Mouse (Mus musculus) hindbrain, embryonic 10.5 days (tissue): ENCODE data around the gene Rere. TPM values are rescaled to one million over a fixed set of nuclear protein-coding genes. Genes with fewer than 3 reads are reported as not detected.
A peak's percentile ranks its signal among the peaks of the same experiment; 100 is the strongest.
"Not testable (repeated sequence)": the region's sequence is repeated elsewhere in the genome, so short reads cannot be mapped to it uniquely, and the experiment has no call there.

Experiments
- DNase-seq: peaks from one replicate; pipeline ENCODE4 v3.0.0-alpha.2; 2017; ENCODE audit warnings: low spot score
- H3K27ac ChIP-seq: fragments of 300-500 bp; sonication (generic); 2 replicates; pipeline ENCODE4 v1.5.1; 2016; ENCODE audit warnings: mild to moderate bottlenecking, moderate library complexity
- H3K27me3 ChIP-seq: fragments of 300-500 bp; sonication (generic); 2 replicates; pipeline ENCODE4 v1.6.1; 2016; ENCODE audit warnings: mild to moderate bottlenecking; ENCODE audit not compliant: poor library complexity, insufficient read depth, severe bottlenecking
- H3K36me3 ChIP-seq: fragments of 300-500 bp; sonication (generic); 2 replicates; pipeline ENCODE4 v1.6.1; 2016; ENCODE audit warnings: mild to moderate bottlenecking, moderate library complexity
- H3K4me1 ChIP-seq: fragments of 300-500 bp; sonication (generic); replicated peaks from 2 replicates; pipeline ENCODE4 v1.6.1; 2016; ENCODE audit warnings: mild to moderate bottlenecking
- H3K4me3 ChIP-seq: fragments of 300-500 bp; sonication (generic); 2 replicates; pipeline ENCODE4 v1.5.1; 2016; ENCODE audit warnings: mild to moderate bottlenecking, moderate library complexity
- H3K9me3 ChIP-seq: fragments of 300-500 bp; sonication (generic); 2 replicates; pipeline ENCODE4 v1.6.1; 2016; ENCODE audit warnings: mild to moderate bottlenecking, moderate library complexity
- WGBS: fragments of 180-500 bp; shearing (Covaris S2); methylation state at CpG from one replicate; pipeline ENCODE4 v1.1.7; 2016; 5-methylcytosine and 5-hydroxymethylcytosine counted together
- polyA plus RNA-seq: library from polyadenylated mRNA; unstranded; fragments of >200 nt; fragmentation: Nextera tagmentation; extraction: Ambion mirVana; gene quantifications from 2 replicates; pipeline ENCODE4 v1.2.1, GENCODE M21; 2016

Rere gene
- polyA plus RNA-seq, 1 experiment from 2014 or later: 40.4 TPM

DNA sequence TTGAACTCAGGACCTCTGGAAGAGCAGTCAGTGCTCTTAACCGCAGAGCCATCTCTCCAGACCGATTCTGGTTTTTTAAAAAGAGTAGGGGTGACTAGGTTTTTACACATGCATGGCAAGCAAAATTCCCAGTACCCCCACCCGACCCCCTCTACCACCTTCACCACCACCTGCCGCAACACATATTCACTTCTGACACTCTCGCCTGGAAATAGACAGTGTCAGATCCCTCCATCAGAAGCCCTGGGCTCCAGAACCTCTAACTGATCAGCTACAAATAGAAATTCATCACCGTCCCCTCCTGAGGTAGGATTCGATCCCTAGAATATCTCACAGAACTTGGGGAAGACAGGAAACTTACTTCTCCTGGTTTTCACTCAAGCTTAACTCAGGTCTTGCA, 21.9 kb upstream of the Rere start:
- Histone ChIP-seq H3K4me1 (peaks cover 28% of the 10 kb centered on the region), H3K36me3 (peaks cover 32% of the 10 kb centered on the region), H3K4me3 (no peak overlapping the region), H3K27ac (no peak overlapping the region), H3K27me3 (no peaks in the 10 kb centered on the region), H3K9me3 (no peaks in the 10 kb centered on the region)
- WGBS: 93% methylated on average over 7 of the region's 7 CpGs
- no peak for DNase-seq

- H3K9me3 ChIP-seq: no peaks in the 10 kb centered on the region
- peaks cover 26% of the 10 kb centered on the region for H3K36me3 ChIP-seq
- H3K27ac ChIP-seq: no peak overlapping the region
- H3K27me3 ChIP-seq: no peaks in the 10 kb centered on the region
- peaks cover 28% of the 10 kb centered on the region for H3K4me1 ChIP-seq
- 63% methylated on average over 7 of the region's 7 CpGs for WGBS
- no peak overlapping the region for H3K4me3 ChIP-seq
- no peak for DNase-seq
These were observed 21.3 kb upstream of the Rere start for GRCm38 (mm10) chr4:150260111-150260510.

DNA sequence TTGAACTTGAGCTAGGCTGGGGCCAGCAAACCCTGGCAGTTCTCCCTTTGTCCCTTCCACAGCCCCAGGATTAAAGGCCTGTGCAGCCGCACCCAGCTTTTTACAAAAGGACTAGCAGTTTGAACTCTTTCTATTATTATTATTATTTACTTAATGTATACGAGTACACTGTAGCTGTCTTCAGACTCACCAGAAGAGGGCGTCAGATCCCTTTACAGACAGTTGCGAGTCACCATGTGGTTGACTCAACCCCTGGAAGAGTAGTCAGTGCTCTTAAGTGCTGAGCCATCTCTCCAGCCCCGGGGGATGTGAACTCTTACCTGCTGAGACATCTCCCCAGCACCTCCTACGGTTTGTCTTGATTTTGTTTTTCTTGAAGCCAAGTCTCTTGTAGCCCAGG, 20.7 kb upstream of the Rere start:
- Histone ChIP-seq H3K9me3 (no peaks in the 10 kb centered on the region), H3K4me1 (peaks cover 28% of the 10 kb centered on the region), H3K36me3 (peaks cover 22% of the 10 kb centered on the region), H3K4me3 (no peak overlapping the region), H3K27me3 (no peaks in the 10 kb centered on the region), H3K27ac (no peak overlapping the region)
- no peak for DNase-seq
- 32% methylated on average over 6 of the region's 6 CpGs for WGBS

- peaks cover 24% of the 10 kb centered on the region for H3K4me1 ChIP-seq
- WGBS: 94% methylated on average over 8 of the region's 8 CpGs
- H3K9me3 ChIP-seq: no peaks in the 10 kb centered on the region
- DNase-seq: no peak
- peaks cover 16% of the 10 kb centered on the region for H3K36me3 ChIP-seq
- no peak overlapping the region for H3K4me3 ChIP-seq
- no peaks in the 10 kb centered on the region for H3K27me3 ChIP-seq
- H3K27ac ChIP-seq: no peak overlapping the region
These were observed 19.1 kb upstream of the Rere start for GRCm38 (mm10) chr4:150262301-150262700.

- no peak for DNase-seq
- peaks cover 6% of the 10 kb centered on the region; the same call in 1 of the 2 replicates for H3K36me3 ChIP-seq
- WGBS: 46% methylated on average over 7 of the region's 7 CpGs
- H3K27ac ChIP-seq: no peak overlapping the region; the same call in 1 of the 2 replicates
- peaks cover 17% of the 10 kb centered on the region for H3K4me1 ChIP-seq
- H3K27me3 ChIP-seq: no peaks in the 10 kb centered on the region
- H3K4me3 ChIP-seq: no peak overlapping the region
- no peaks in the 10 kb centered on the region for H3K9me3 ChIP-seq
These were observed 16.5 kb upstream of the Rere start for GRCm38 (mm10) chr4:150264903-150265302.

- Histone ChIP-seq H3K27ac (no peak overlapping the region), H3K9me3 (no peaks in the 10 kb centered on the region), H3K4me3 (no peak overlapping the region), H3K4me1 (peaks cover 13% of the 10 kb centered on the region), H3K27me3 (no peaks in the 10 kb centered on the region), H3K36me3 (peaks cover 6% of the 10 kb centered on the region; the same call in 1 of the 2 replicates)
- 72% methylated on average over 5 of the region's 5 CpGs for WGBS
- DNase-seq: no peak
These were observed 16.0 kb upstream of the Rere start for GRCm38 (mm10) chr4:150265471-150265870.

DNA sequence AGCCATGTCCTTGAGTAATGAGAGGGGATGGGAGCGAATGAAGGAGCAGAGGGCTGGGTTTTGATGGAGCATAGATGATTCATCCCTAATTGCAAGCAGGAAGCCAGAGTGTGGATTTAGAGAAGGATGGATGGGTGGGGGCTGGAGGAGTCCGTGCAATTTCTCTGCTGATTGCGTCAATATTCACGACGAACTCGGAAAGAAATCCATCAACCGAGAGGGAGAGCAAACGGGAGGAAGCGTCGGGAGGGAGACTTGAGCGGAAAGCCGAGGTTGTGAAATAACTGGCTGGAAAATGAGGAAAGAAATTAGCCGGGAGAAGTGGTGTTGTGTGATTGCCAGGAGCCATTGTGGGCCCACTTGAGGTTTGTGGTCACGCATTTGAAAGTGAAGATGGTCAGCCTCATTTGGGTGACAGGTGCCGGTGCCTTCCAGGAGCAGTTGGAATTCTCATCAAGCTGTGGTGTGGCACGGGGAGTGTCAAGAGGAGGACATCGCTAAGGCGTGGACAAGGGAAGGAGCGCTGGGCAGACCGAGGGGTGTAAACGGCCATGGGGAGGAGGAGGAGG, 14.7 kb upstream of the Rere start:
- H3K27me3 ChIP-seq: no peaks in the 10 kb centered on the region
- no peak for DNase-seq
- 85% methylated on average over 21 of the region's 21 CpGs for WGBS
- H3K4me1 ChIP-seq: peaks cover 11% of the 10 kb centered on the region
- no peak overlapping the region for H3K27ac ChIP-seq
- peaks cover 6% of the 10 kb centered on the region; the same call in 1 of the 2 replicates for H3K36me3 ChIP-seq
- no peak overlapping the region for H3K4me3 ChIP-seq
- H3K9me3 ChIP-seq: no peaks in the 10 kb centered on the region

- no peak for DNase-seq
- WGBS: 89% methylated on average over 33 of the region's 33 CpGs
- Histone ChIP-seq H3K36me3 (no peaks in the 10 kb centered on the region), H3K4me3 (no peak overlapping the region), H3K9me3 (no peaks in the 10 kb centered on the region), H3K27ac (peak overlapping the region; percentile 45; the same call in 1 of the 2 replicates), H3K4me1 (peaks cover 27% of the 10 kb centered on the region), H3K27me3 (no peaks in the 10 kb centered on the region)
These were observed 12.5 kb upstream of the Rere start for GRCm38 (mm10) chr4:150268674-150269653.

DNA sequence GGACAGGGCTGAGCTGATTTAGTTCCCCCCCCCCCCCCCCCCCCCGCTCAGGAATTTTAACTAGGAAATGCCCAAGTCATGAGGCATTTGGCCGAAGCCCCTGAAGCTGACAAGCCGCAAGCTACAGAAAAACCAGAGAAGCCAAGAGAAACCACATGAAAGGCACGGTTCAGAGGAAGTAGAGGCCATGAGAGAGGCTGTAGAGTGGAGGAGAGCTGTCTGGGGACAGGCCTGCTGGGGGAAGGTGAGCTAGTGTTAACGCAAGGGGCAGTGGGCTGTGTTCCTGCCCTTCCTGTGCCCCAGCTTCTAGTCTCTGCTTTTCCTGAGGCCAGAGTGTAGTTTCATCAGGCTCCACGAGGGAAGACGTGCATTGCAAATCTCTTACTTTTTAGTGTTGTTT, 11.8 kb upstream of the Rere start:
- Histone ChIP-seq H3K4me3 (no peak overlapping the region), H3K9me3 (no peaks in the 10 kb centered on the region), H3K4me1 (peaks cover 27% of the 10 kb centered on the region), H3K36me3 (no peaks in the 10 kb centered on the region), H3K27me3 (no peaks in the 10 kb centered on the region), H3K27ac (peak overlapping the region; percentile 45; the same call in 1 of the 2 replicates)
- DNase-seq: no peak
- WGBS: 55% methylated on average over 7 of the region's 7 CpGs

DNA sequence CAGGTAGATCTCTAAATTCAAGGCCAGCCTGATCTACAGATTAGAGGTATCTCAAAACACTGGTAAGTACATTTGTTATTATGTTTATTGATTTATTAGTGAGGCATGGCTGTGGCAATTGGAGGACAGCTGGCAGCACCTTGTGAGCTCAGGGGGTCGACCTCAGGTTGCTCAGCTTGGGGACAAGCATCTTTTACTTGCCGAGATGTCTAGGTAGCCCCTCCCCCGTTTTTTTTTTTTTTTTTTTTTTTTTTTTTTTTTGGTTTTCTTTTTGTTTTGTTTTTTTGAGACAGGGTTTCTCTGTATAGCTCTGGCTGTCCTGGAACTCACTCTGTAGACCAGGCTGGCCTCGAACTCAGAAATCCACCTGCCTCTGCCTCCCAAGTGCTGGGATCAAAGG, 10.7 kb upstream of the Rere start:
- not testable (repeated sequence) for DNase-seq, H3K27me3 ChIP-seq, H3K9me3 ChIP-seq, H3K36me3 ChIP-seq, H3K27ac ChIP-seq, H3K4me3 ChIP-seq
- 85% methylated on average over 4 of the region's 4 CpGs for WGBS
- peaks cover 27% of the 10 kb centered on the region for H3K4me1 ChIP-seq

DNA sequence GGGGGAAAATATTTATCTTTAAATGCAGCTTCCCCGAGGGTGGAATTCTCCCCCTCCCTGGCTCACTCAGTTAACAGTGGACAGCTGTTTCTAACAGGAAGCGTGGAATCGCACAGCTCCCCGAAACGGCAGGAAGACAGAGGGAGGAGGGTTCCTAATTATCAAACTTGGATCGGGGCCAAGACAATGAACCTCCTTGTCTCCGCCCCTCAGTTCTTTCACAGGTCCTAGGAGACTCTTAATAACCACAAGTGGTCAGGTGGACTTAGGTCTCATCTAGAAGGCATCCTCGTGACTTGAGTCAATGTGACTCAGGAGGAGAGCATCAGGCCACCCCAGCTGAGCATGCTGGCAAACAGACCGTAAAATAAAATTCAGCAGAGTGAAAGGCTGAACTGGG, 8.7 kb upstream of the Rere start:
- Histone ChIP-seq H3K27ac (peak overlapping the region; percentile 75), H3K4me3 (peak overlapping the region; percentile 23), H3K4me1 (peaks cover 27% of the 10 kb centered on the region), H3K9me3 (no peaks in the 10 kb centered on the region), H3K36me3 (no peaks in the 10 kb centered on the region), H3K27me3 (no peaks in the 10 kb centered on the region)
- no peak for DNase-seq
- 22% methylated on average over 9 of the region's 9 CpGs for WGBS

DNA sequence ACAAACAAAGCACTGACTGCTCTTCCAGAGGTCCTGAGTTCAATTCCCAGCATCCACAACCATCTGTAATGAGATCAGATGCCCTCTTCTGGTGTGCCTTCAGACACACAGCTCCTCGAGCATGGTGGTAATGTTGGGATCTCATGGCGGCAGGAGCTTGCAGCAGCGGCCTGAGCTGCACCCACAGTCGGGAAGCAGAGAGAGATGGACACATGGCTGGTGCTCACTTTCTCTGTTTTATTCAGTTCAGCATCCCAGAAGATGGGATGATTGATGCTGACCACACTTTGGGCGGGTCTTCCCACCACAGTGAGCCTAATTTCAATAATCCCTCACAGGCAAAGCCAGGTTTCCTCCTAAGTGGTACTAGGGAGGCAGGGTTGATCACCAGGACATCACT, 5.9 kb upstream of the Rere start:
- Histone ChIP-seq H3K27me3 (no peaks in the 10 kb centered on the region), H3K27ac (no peak overlapping the region), H3K9me3 (no peaks in the 10 kb centered on the region), H3K4me1 (peaks cover 20% of the 10 kb centered on the region), H3K36me3 (no peaks in the 10 kb centered on the region), H3K4me3 (no peak overlapping the region)
- DNase-seq: no peak
- 84% methylated on average over 5 of the region's 5 CpGs for WGBS

GRCm38 (mm10) chr4:150279336-150279735, 2.1 kb upstream of the Rere start:
- H3K9me3 ChIP-seq, H3K27me3 ChIP-seq, H3K4me3 ChIP-seq, H3K27ac ChIP-seq, H3K36me3 ChIP-seq, DNase-seq: not testable (repeated sequence)
- H3K4me1 ChIP-seq: peaks cover 25% of the 10 kb centered on the region
- WGBS: 87% methylated on average over 7 of the region's 7 CpGs
